In genomic region chr13:81663566-81664330, GRCm38 (mm10) we compare ENCODE assay signal across 17 mouse cellular contexts. TPM values are rescaled to one million over a fixed set of nuclear protein-coding genes. Genes with fewer than 3 reads are reported as not detected.
DNase-seq lines count a peak whose midpoint lies in the region; ATAC-seq and TF ChIP-seq lines count a peak whose summit lies in the region.
"Had no signal": no experiment of that assay in that cellular context is flagged by ENCODE, and none has a peak within 500 bp of the region (broad histone marks: within the 10 kb centered on the region; RNA-seq: fewer than 3 reads in every experiment).

No protein-coding gene starts in this region.

- no peak overlapping the region for H3K4me2 ChIP-seq in hindbrain, embryonic 16.5 days (ENCODE audit: low read length)
- no peak overlapping the region for H3K4me2 ChIP-seq in hindbrain, embryonic 13.5 days
- H3K4me2 ChIP-seq: embryonic facial prominence, embryonic 12.5 days; neural tube, embryonic 13.5 days had no signal

- no peaks in the 10 kb centered on the region for H3K9me3 ChIP-seq in hindbrain, embryonic 16.5 days (ENCODE audit: control insufficient read depth, low read length)
- no peaks in the 10 kb centered on the region for H3K9me3 ChIP-seq in hindbrain, embryonic 13.5 days
- H3K9me3 ChIP-seq: embryonic facial prominence, embryonic 12.5 days; neural tube, embryonic 13.5 days had no signal

- no peak for TF ChIP-seq CTCF in brain, embryonic 14.5 days (IDR thresholded peaks at IDR 0.05; ENCODE audit: borderline replicate concordance, extremely low read depth, insufficient read depth, insufficient read length)
- no peak for TF ChIP-seq CTCF in liver, adult 2 months (IDR thresholded peaks at IDR 0.05; ENCODE audit: low read depth, low read length)

- peak; percentile 23 for DNase-seq in brain, embryonic 14.5 days (ENCODE audit: low read depth)
- DNase-seq in cerebellum, postnatal 10 days, result peak; percentile 58 to 59
- peak; percentile 45 for DNase-seq in liver, adult 2 months (ENCODE audit: extremely low read depth, low read depth, low spot score)
- DNase-seq in gastrocnemius, adult 18-20 months (ENCODE audit: low spot score), result no peak
- DNase-seq in frontal cortex, postnatal 25 days (ENCODE audit: low spot score in 2 of 2), result no peak
- DNase-seq: gastrocnemius, postnatal 36 days; heart, postnatal 14 days; kidney, postnatal 10 days; lung, postnatal 14 days; right cerebral cortex, postnatal 25 days had no signal

- peak; percentile 48; the same call in 1 of the 2 replicates for ATAC-seq in hindbrain, embryonic 16.5 days
- ATAC-seq in hindbrain, embryonic 13.5 days (ENCODE audit: low FRiP score), result no peak
- no peak for ATAC-seq in frontal cortex, adult (ENCODE audit: low TSS enrichment)
- ATAC-seq: CD4-positive, CD25-positive, alpha-beta regulatory T cell, adult 4 months had no signal

- TF ChIP-seq POLR2A in brain, embryonic 14.5 days (IDR thresholded peaks at IDR 0.05; ENCODE audit: borderline replicate concordance, extremely low read depth, insufficient read depth, insufficient read length, poor library complexity, severe bottlenecking), result no peak
- no peak for TF ChIP-seq POLR2A in liver, adult 2 months (IDR thresholded peaks at IDR 0.05; ENCODE audit: extremely low read depth, insufficient read depth, low read length)

- peaks cover 3% of the 10 kb centered on the region for H3K4me1 ChIP-seq in hindbrain, embryonic 16.5 days (ENCODE audit: control insufficient read depth, insufficient read depth, low read depth, low read length)
- peaks cover 13% of the 10 kb centered on the region for H3K4me1 ChIP-seq in hindbrain, embryonic 13.5 days (replicated peaks)
- H3K4me1 ChIP-seq in liver, adult 2 months (ENCODE audit: control insufficient read depth, insufficient read depth, low read length), result peaks cover 11% of the 10 kb centered on the region

- no peak overlapping the region for H3K4me3 ChIP-seq in hindbrain, embryonic 16.5 days (ENCODE audit: low read length)
- H3K4me3 ChIP-seq in hindbrain, embryonic 13.5 days, result no peak overlapping the region
- H3K4me3 ChIP-seq in liver, adult 2 months (ENCODE audit: insufficient read depth, low read depth, low read length), result no peak overlapping the region
- H3K4me3 ChIP-seq: embryonic facial prominence, embryonic 12.5 days; left cerebral cortex, adult 2 months; neural tube, embryonic 13.5 days had no signal

- no peaks in the 10 kb centered on the region for H3K27me3 ChIP-seq in hindbrain, embryonic 16.5 days (replicated peaks; ENCODE audit: control insufficient read depth, insufficient read depth, low read length)
- no peaks in the 10 kb centered on the region for H3K27me3 ChIP-seq in hindbrain, embryonic 13.5 days
- H3K27me3 ChIP-seq in liver, adult 2 months (ENCODE audit: control insufficient read depth, insufficient read depth, low read length), result no peaks in the 10 kb centered on the region
- H3K27me3 ChIP-seq: embryonic facial prominence, embryonic 12.5 days; neural tube, embryonic 13.5 days had no signal

- peaks cover 13% of the 10 kb centered on the region; the same call in 1 of the 2 replicates for H3K79me2 ChIP-seq in liver, adult 2 months (ENCODE audit: control insufficient read depth, insufficient read depth, low read length)

- H3K36me3 ChIP-seq in hindbrain, embryonic 16.5 days (ENCODE audit: control insufficient read depth, insufficient read depth, low read length), result peaks cover 5% of the 10 kb centered on the region; the same call in 1 of the 2 replicates
- H3K36me3 ChIP-seq in hindbrain, embryonic 13.5 days, result peaks cover 46% of the 10 kb centered on the region
- peaks cover 35% of the 10 kb centered on the region for H3K36me3 ChIP-seq in liver, adult 2 months (ENCODE audit: control insufficient read depth, insufficient read depth, low read length)

- no peak overlapping the region for H3K9ac ChIP-seq in hindbrain, embryonic 16.5 days (ENCODE audit: low read depth, low read length)
- H3K9ac ChIP-seq in hindbrain, embryonic 13.5 days, result no peak overlapping the region
- H3K9ac ChIP-seq in liver, adult 2 months (ENCODE audit: low read depth, low read length), result no peak overlapping the region
- H3K9ac ChIP-seq: embryonic facial prominence, embryonic 12.5 days; neural tube, embryonic 13.5 days had no signal

- no peak overlapping the region for H3K27ac ChIP-seq in hindbrain, embryonic 16.5 days (ENCODE audit: low read depth, low read length)
- H3K27ac ChIP-seq in hindbrain, embryonic 13.5 days, result no peak overlapping the region
- peak overlapping the region; percentile 32; the same call in 1 of the 2 replicates for H3K27ac ChIP-seq in liver, adult 2 months (replicated peaks; ENCODE audit: insufficient read depth, low read depth, low read length)
- H3K27ac ChIP-seq: embryonic facial prominence, embryonic 12.5 days; left cerebral cortex, adult 2 months; neural tube, embryonic 13.5 days had no signal

- 79% methylated on average over 12 of the region's 12 CpGs for WGBS in hindbrain, embryonic 16.5 days
- 88% methylated on average over 12 of the region's 12 CpGs for WGBS in hindbrain, embryonic 13.5 days
- 42% methylated on average over 12 of the region's 12 CpGs for WGBS in liver, adult 2 months

RNA-seq across cellular contexts. Expression of gene Lysmd3, which starts 6.3 kb away (rescaled TPM):
- polyA plus RNA-seq in hindbrain, embryonic 16.5 days (2015; fragmentation: Nextera tagmentation; extraction: Ambion mirVana), result 16.5 and 16.7 TPM in 2 replicates
- polyA plus RNA-seq in hindbrain, embryonic 13.5 days (2015; fragmentation: Nextera tagmentation; extraction: Ambion mirVana), result 19.5 and 20.8 TPM in 2 replicates
- polyA plus RNA-seq in brain, embryonic 14.5 days (2012; rRNA removed), result 11.6 and 11.7 TPM in 2 replicates
- 30.5 and 32.5 TPM in 2 replicates for total RNA-seq in liver, adult 2 months (2014; rRNA removed)
- 5.7 and 8.8 TPM in 2 replicates for polyA plus RNA-seq in liver, adult 2 months (2012; rRNA removed)
- 1 to 10 TPM; 5.1 to 5.6 TPM for total RNA-seq in gastrocnemius, adult 18-20 months (2021)

RNA-seq across cellular contexts. Expression of gene Adgrv1, which starts 30.8 kb away (rescaled TPM):
- 5.6 and 8.7 TPM in 2 replicates for polyA plus RNA-seq in hindbrain, embryonic 16.5 days (2015; fragmentation: Nextera tagmentation; extraction: Ambion mirVana)
- polyA plus RNA-seq in hindbrain, embryonic 13.5 days (2015; fragmentation: Nextera tagmentation; extraction: Ambion mirVana), result 19.1 and 22.0 TPM in 2 replicates
- polyA plus RNA-seq in brain, embryonic 14.5 days (2012; rRNA removed), result 27.1 and 27.5 TPM in 2 replicates
- total RNA-seq in liver, adult 2 months (2014; rRNA removed), result 2.9 and 3.1 TPM in 2 replicates
- polyA plus RNA-seq in liver, adult 2 months (2012; rRNA removed), result 1.5 and 1.8 TPM in 2 replicates
- total RNA-seq in gastrocnemius, adult 18-20 months (2021), result under 1 TPM in 1 of 2 experiments, not detected in 1; 0.14 TPM
- total RNA-seq: gastrocnemius, postnatal 36 days had no signal
- polyA plus RNA-seq: CD4-positive, CD25-positive, alpha-beta regulatory T cell, adult 4 months had no signal

RNA-seq across cellular contexts. Expression of gene Polr3g, which starts 47.1 kb away (rescaled TPM):
- 4.9 and 5.5 TPM in 2 replicates for polyA plus RNA-seq in hindbrain, embryonic 16.5 days (2015; fragmentation: Nextera tagmentation; extraction: Ambion mirVana)
- 4.2 and 6.2 TPM in 2 replicates for polyA plus RNA-seq in hindbrain, embryonic 13.5 days (2015; fragmentation: Nextera tagmentation; extraction: Ambion mirVana)
- 3.3 and 3.6 TPM in 2 replicates for polyA plus RNA-seq in brain, embryonic 14.5 days (2012; rRNA removed)
- total RNA-seq in liver, adult 2 months (2014; rRNA removed), result 7.9 and 8.7 TPM in 2 replicates
- 1.9 and 4.2 TPM in 2 replicates for polyA plus RNA-seq in liver, adult 2 months (2012; rRNA removed)
- 1 to 10 TPM; 1.5 to 1.8 TPM for total RNA-seq in gastrocnemius, adult 18-20 months (2021)

RNA-seq across cellular contexts. Expression of gene Mblac2, which starts 47.4 kb away (rescaled TPM):
- polyA plus RNA-seq in hindbrain, embryonic 16.5 days (2015; fragmentation: Nextera tagmentation; extraction: Ambion mirVana), result 63.0 and 71.5 TPM in 2 replicates
- 24.0 and 25.6 TPM in 2 replicates for polyA plus RNA-seq in hindbrain, embryonic 13.5 days (2015; fragmentation: Nextera tagmentation; extraction: Ambion mirVana)
- 11.4 and 14.7 TPM in 2 replicates for polyA plus RNA-seq in brain, embryonic 14.5 days (2012; rRNA removed)
- 5.8 and 6.3 TPM in 2 replicates for total RNA-seq in liver, adult 2 months (2014; rRNA removed)
- polyA plus RNA-seq in liver, adult 2 months (2012; rRNA removed), result 4.9 and 5.5 TPM in 2 replicates
- 1 to 10 TPM; 1.7 to 1.8 TPM for total RNA-seq in gastrocnemius, adult 18-20 months (2021)

Comparison
In these comparisons a context has a peak if more than half of its experiments do, and no peak if none do; other contexts are left out.
1. DNase-seq: peak in brain, embryonic 14.5 days (single experiment), cerebellum, postnatal 10 days (2 of 2) and liver, adult 2 months (single experiment); none in gastrocnemius, adult 18-20 months (single experiment) and frontal cortex, postnatal 25 days (0 of 2).